Mouse (Mus musculus) hindbrain, embryonic 10.5 days (tissue): ENCODE data around the gene Ipcef1. TPM values are rescaled to one million over a fixed set of nuclear protein-coding genes. Genes with fewer than 3 reads are reported as not detected.
A peak's percentile ranks its signal among the peaks of the same experiment; 100 is the strongest.

Experiments
- DNase-seq: peaks from one replicate; pipeline ENCODE4 v3.0.0-alpha.2; 2017; ENCODE audit warnings: low spot score
- H3K27ac ChIP-seq: fragments of 300-500 bp; sonication (generic); 2 replicates; pipeline ENCODE4 v1.5.1; 2016; ENCODE audit warnings: mild to moderate bottlenecking, moderate library complexity
- H3K27me3 ChIP-seq: fragments of 300-500 bp; sonication (generic); 2 replicates; pipeline ENCODE4 v1.6.1; 2016; ENCODE audit warnings: mild to moderate bottlenecking; ENCODE audit not compliant: poor library complexity, insufficient read depth, severe bottlenecking
- H3K36me3 ChIP-seq: fragments of 300-500 bp; sonication (generic); 2 replicates; pipeline ENCODE4 v1.6.1; 2016; ENCODE audit warnings: mild to moderate bottlenecking, moderate library complexity
- H3K4me1 ChIP-seq: fragments of 300-500 bp; sonication (generic); replicated peaks from 2 replicates; pipeline ENCODE4 v1.6.1; 2016; ENCODE audit warnings: mild to moderate bottlenecking
- H3K4me3 ChIP-seq: fragments of 300-500 bp; sonication (generic); 2 replicates; pipeline ENCODE4 v1.5.1; 2016; ENCODE audit warnings: mild to moderate bottlenecking, moderate library complexity
- H3K9me3 ChIP-seq: fragments of 300-500 bp; sonication (generic); 2 replicates; pipeline ENCODE4 v1.6.1; 2016; ENCODE audit warnings: mild to moderate bottlenecking, moderate library complexity
- WGBS: fragments of 180-500 bp; shearing (Covaris S2); methylation state at CpG from one replicate; pipeline ENCODE4 v1.1.7; 2016; 5-methylcytosine and 5-hydroxymethylcytosine counted together
- polyA plus RNA-seq: library from polyadenylated mRNA; unstranded; fragments of >200 nt; fragmentation: Nextera tagmentation; extraction: Ambion mirVana; gene quantifications from 2 replicates; pipeline ENCODE4 v1.2.1, GENCODE M21; 2016

Ipcef1 gene
- polyA plus RNA-seq, 1 experiment from 2014 or later = 0.16 TPM

- no peaks in the 10 kb centered on the region for H3K9me3 ChIP-seq
- peaks cover 4% of the 10 kb centered on the region for H3K4me1 ChIP-seq
- 79% methylated on average over 2 of the region's 2 CpGs for WGBS
- no peaks in the 10 kb centered on the region for H3K27me3 ChIP-seq
- no peaks in the 10 kb centered on the region for H3K36me3 ChIP-seq
- no peak overlapping the region for H3K27ac ChIP-seq
- no peak overlapping the region for H3K4me3 ChIP-seq
- DNase-seq = no peak
Measured at GRCm38 (mm10) chr10:6982751-6983151, 69.5 kb downstream of the Ipcef1 start.

- no peak for DNase-seq
- no peak overlapping the region; the same call in 1 of the 2 replicates for H3K4me3 ChIP-seq
- WGBS = 26% methylated on average over 6 of the region's 6 CpGs
Measured at GRCm38 (mm10) chr10:6980236-6980635, 72.0 kb downstream of the Ipcef1 start.

GRCm38 (mm10) chr10:6979789-6980188 lies 72.5 kb downstream of the Ipcef1 start:
- 58% methylated on average over 8 of the region's 8 CpGs for WGBS
- 0 out of 2 replicates have a peak overlapping the region, but pooled peaks have one; percentile 8 for H3K27ac ChIP-seq
- no peak for DNase-seq

More at GRCm38 (mm10) chr10:6980236-6980635, 72.0 kb downstream of the Ipcef1 start:
- Histone ChIP-seq H3K27ac (peak overlapping the region; percentile 8; the same call in 1 of the 2 replicates), H3K9me3 (no peaks in the 10 kb centered on the region), H3K36me3 (no peaks in the 10 kb centered on the region), H3K27me3 (no peaks in the 10 kb centered on the region), H3K4me1 (peaks cover 4% of the 10 kb centered on the region)

GRCm38 (mm10) chr10:6979216-6979615 lies 73.1 kb downstream of the Ipcef1 start:
- peaks cover 4% of the 10 kb centered on the region for H3K4me1 ChIP-seq
- 78% methylated on average over 7 of the region's 7 CpGs for WGBS
- no peaks in the 10 kb centered on the region for H3K9me3 ChIP-seq
- H3K36me3 ChIP-seq = no peaks in the 10 kb centered on the region
- H3K4me3 ChIP-seq = no peak overlapping the region
- no peak for DNase-seq
- H3K27me3 ChIP-seq = no peaks in the 10 kb centered on the region
- H3K27ac ChIP-seq = no peak overlapping the region

More at GRCm38 (mm10) chr10:6979789-6980188, 72.5 kb downstream of the Ipcef1 start:
- no peaks in the 10 kb centered on the region for H3K9me3 ChIP-seq
- no peaks in the 10 kb centered on the region for H3K27me3 ChIP-seq
- no peak overlapping the region for H3K4me3 ChIP-seq
- H3K4me1 ChIP-seq = peaks cover 4% of the 10 kb centered on the region
- no peaks in the 10 kb centered on the region for H3K36me3 ChIP-seq

- Histone ChIP-seq H3K4me3 (no peak overlapping the region), H3K4me1 (peaks cover 4% of the 10 kb centered on the region), H3K27ac (no peak overlapping the region), H3K36me3 (no peaks in the 10 kb centered on the region), H3K27me3 (no peaks in the 10 kb centered on the region), H3K9me3 (no peaks in the 10 kb centered on the region)
- WGBS = 93% methylated on average over 1 of the region's 1 CpGs
- no peak for DNase-seq
Measured at GRCm38 (mm10) chr10:6978733-6979132, 73.5 kb downstream of the Ipcef1 start.

- Histone ChIP-seq H3K4me1 (peaks cover 4% of the 10 kb centered on the region), H3K4me3 (no peak overlapping the region), H3K27ac (no peak overlapping the region), H3K27me3 (no peaks in the 10 kb centered on the region), H3K36me3 (no peaks in the 10 kb centered on the region), H3K9me3 (no peaks in the 10 kb centered on the region)
- no peak for DNase-seq
- WGBS = 76% methylated on average over 2 of the region's 2 CpGs
Measured at GRCm38 (mm10) chr10:6977843-6978242, 74.4 kb downstream of the Ipcef1 start.

GRCm38 (mm10) chr10:6968334-6968733 lies 83.9 kb downstream of the Ipcef1 start:
- no peak overlapping the region for H3K4me3 ChIP-seq
- H3K27ac ChIP-seq = no peak overlapping the region
- H3K36me3 ChIP-seq = no peaks in the 10 kb centered on the region
- H3K4me1 ChIP-seq = no peaks in the 10 kb centered on the region
- DNase-seq = no peak
- 82% methylated on average over 1 of the region's 1 CpGs for WGBS
- no peaks in the 10 kb centered on the region for H3K9me3 ChIP-seq
- H3K27me3 ChIP-seq = no peaks in the 10 kb centered on the region

- H3K9me3 ChIP-seq = no peaks in the 10 kb centered on the region
- no peaks in the 10 kb centered on the region for H3K36me3 ChIP-seq
- H3K4me3 ChIP-seq = no peak overlapping the region
- DNase-seq = no peak
- H3K27me3 ChIP-seq = no peaks in the 10 kb centered on the region
- WGBS = 84% methylated on average over 8 of the region's 8 CpGs
- H3K27ac ChIP-seq = no peak overlapping the region
- no peaks in the 10 kb centered on the region for H3K4me1 ChIP-seq
Measured at GRCm38 (mm10) chr10:6967588-6968242, 84.6 kb downstream of the Ipcef1 start.

GRCm38 (mm10) chr10:6958791-6959190 lies 93.5 kb downstream of the Ipcef1 start:
- H3K4me3 ChIP-seq = no peak overlapping the region
- 78% methylated on average over 5 of the region's 5 CpGs for WGBS
- no peaks in the 10 kb centered on the region for H3K9me3 ChIP-seq
- no peaks in the 10 kb centered on the region for H3K4me1 ChIP-seq
- no peak overlapping the region for H3K27ac ChIP-seq
- no peak for DNase-seq
- H3K36me3 ChIP-seq = no peaks in the 10 kb centered on the region
- H3K27me3 ChIP-seq = no peaks in the 10 kb centered on the region

- DNase-seq = no peak
- 87% methylated on average over 2 of the region's 2 CpGs for WGBS
- Histone ChIP-seq H3K27ac (no peak overlapping the region), H3K4me1 (no peaks in the 10 kb centered on the region), H3K4me3 (no peak overlapping the region), H3K9me3 (no peaks in the 10 kb centered on the region), H3K36me3 (no peaks in the 10 kb centered on the region), H3K27me3 (no peaks in the 10 kb centered on the region)
Measured at GRCm38 (mm10) chr10:6956357-6956756, 95.9 kb downstream of the Ipcef1 start.

- Histone ChIP-seq H3K27ac (no peak overlapping the region), H3K4me3 (no peak overlapping the region), H3K27me3 (no peaks in the 10 kb centered on the region), H3K9me3 (no peaks in the 10 kb centered on the region), H3K4me1 (no peaks in the 10 kb centered on the region), H3K36me3 (no peaks in the 10 kb centered on the region)
- no peak for DNase-seq
Measured at GRCm38 (mm10) chr10:6954533-6954932, 97.7 kb downstream of the Ipcef1 start.

GRCm38 (mm10) chr10:6953115-6953514 lies 99.2 kb downstream of the Ipcef1 start:
- Histone ChIP-seq H3K36me3 (no peaks in the 10 kb centered on the region), H3K27ac (no peak overlapping the region), H3K4me1 (no peaks in the 10 kb centered on the region), H3K9me3 (no peaks in the 10 kb centered on the region), H3K27me3 (no peaks in the 10 kb centered on the region), H3K4me3 (no peak overlapping the region)
- 74% methylated on average over 1 of the region's 1 CpGs for WGBS
- DNase-seq = no peak

- no peaks in the 10 kb centered on the region for H3K36me3 ChIP-seq
- WGBS = 88% methylated on average over 4 of the region's 4 CpGs
- no peaks in the 10 kb centered on the region for H3K27me3 ChIP-seq
- H3K4me1 ChIP-seq = no peaks in the 10 kb centered on the region
- no peaks in the 10 kb centered on the region for H3K9me3 ChIP-seq
- no peak overlapping the region for H3K4me3 ChIP-seq
- DNase-seq = no peak
- no peak overlapping the region for H3K27ac ChIP-seq
Measured at GRCm38 (mm10) chr10:6936671-6937425, 115.4 kb downstream of the Ipcef1 start.
